In the genomic region with DNA sequence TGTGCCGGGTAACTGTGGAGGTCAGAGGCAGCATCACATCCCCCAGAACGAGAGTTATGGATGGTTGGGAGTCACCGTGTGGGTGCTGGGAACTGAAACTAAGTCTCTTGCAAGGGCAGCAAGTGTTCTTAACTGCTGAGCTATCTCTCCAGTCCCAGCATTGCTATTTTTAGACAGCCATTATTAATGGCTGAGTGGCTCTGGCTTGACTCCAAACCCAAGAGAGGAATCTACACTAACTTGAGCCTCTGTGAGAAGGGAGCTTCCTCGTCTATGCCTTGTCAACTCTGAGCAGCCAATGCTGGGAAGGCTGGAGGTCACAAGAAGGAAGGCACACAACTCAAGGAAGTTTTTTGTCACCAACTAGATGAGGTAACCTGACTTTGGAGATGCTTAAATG, we compare ENCODE assay signal across 11 mouse cellular contexts. TPM values are rescaled to one million over a fixed set of nuclear protein-coding genes. Genes with fewer than 3 reads are reported as not detected.
A peak's percentile ranks its signal among the peaks of the same experiment; 100 is the strongest.
DNase-seq lines count a peak whose midpoint lies in the region; ATAC-seq and TF ChIP-seq lines count a peak whose summit lies in the region.
"Had no signal": no experiment of that assay in that cellular context is flagged by ENCODE, and none has a peak within 500 bp of the region (broad histone marks: within the 10 kb centered on the region; RNA-seq: fewer than 3 reads in every experiment).

No protein-coding gene starts in this region.

- WGBS in midbrain, postnatal 0 days, result 79% methylated on average over 4 of the region's 4 CpGs
- 87% methylated on average over 4 of the region's 4 CpGs for WGBS in midbrain, embryonic 13.5 days
- 51% methylated on average over 4 of the region's 4 CpGs for WGBS in stomach, postnatal 0 days
- 89% methylated on average over 4 of the region's 4 CpGs for WGBS in midbrain, embryonic 10.5 days
- WGBS in limb, embryonic 10.5 days, result 89% methylated on average over 4 of the region's 4 CpGs

- H3K27ac ChIP-seq in midbrain, postnatal 0 days (ENCODE audit: low read depth, low read length), result no peak overlapping the region
- H3K27ac ChIP-seq in midbrain, embryonic 13.5 days, result no peak overlapping the region
- H3K27ac ChIP-seq in stomach, postnatal 0 days (replicated peaks), result no peak overlapping the region
- no peak overlapping the region for H3K27ac ChIP-seq in midbrain, embryonic 10.5 days (replicated peaks)
- H3K27ac ChIP-seq in limb, embryonic 10.5 days, result no peak overlapping the region
- H3K27ac ChIP-seq: embryonic facial prominence, embryonic 13.5 days; hindbrain, embryonic 12.5 days; liver, embryonic 13.5 days had no signal

- no peaks in the 10 kb centered on the region for H3K36me3 ChIP-seq in midbrain, postnatal 0 days (ENCODE audit: insufficient read depth, low read length)
- no peaks in the 10 kb centered on the region for H3K36me3 ChIP-seq in midbrain, embryonic 13.5 days
- H3K36me3 ChIP-seq in stomach, postnatal 0 days (ENCODE audit: control insufficient read depth, insufficient read depth, low read length), result no peaks in the 10 kb centered on the region
- H3K36me3 ChIP-seq in midbrain, embryonic 10.5 days, result no peaks in the 10 kb centered on the region
- H3K36me3 ChIP-seq in limb, embryonic 10.5 days, result no peaks in the 10 kb centered on the region
- H3K36me3 ChIP-seq: embryonic facial prominence, embryonic 13.5 days; hindbrain, embryonic 12.5 days; liver, embryonic 13.5 days had no signal

- TF ChIP-seq EP300 in stomach, postnatal 0 days (optimal IDR thresholded peaks at IDR 0.05), result no peak

- no peak overlapping the region for H3K4me3 ChIP-seq in midbrain, postnatal 0 days (ENCODE audit: low read depth, low read length)
- H3K4me3 ChIP-seq in midbrain, embryonic 13.5 days (replicated peaks), result no peak overlapping the region
- H3K4me3 ChIP-seq in stomach, postnatal 0 days (ENCODE audit: low read depth, low read length), result no peak overlapping the region
- no peak overlapping the region for H3K4me3 ChIP-seq in midbrain, embryonic 10.5 days
- H3K4me3 ChIP-seq in limb, embryonic 10.5 days, result no peak overlapping the region
- H3K4me3 ChIP-seq: embryonic facial prominence, embryonic 13.5 days; hindbrain, embryonic 12.5 days; liver, embryonic 13.5 days had no signal

- H3K27me3 ChIP-seq in midbrain, postnatal 0 days (ENCODE audit: insufficient read depth, low read length), result no peaks in the 10 kb centered on the region
- H3K27me3 ChIP-seq in midbrain, embryonic 13.5 days, result no peaks in the 10 kb centered on the region
- no peaks in the 10 kb centered on the region for H3K27me3 ChIP-seq in stomach, postnatal 0 days (ENCODE audit: control insufficient read depth, insufficient read depth, low read length)
- no peaks in the 10 kb centered on the region for H3K27me3 ChIP-seq in midbrain, embryonic 10.5 days (ENCODE audit: low read depth, poor library complexity, severe bottlenecking)
- no peaks in the 10 kb centered on the region for H3K27me3 ChIP-seq in limb, embryonic 10.5 days (ENCODE audit: low read depth, poor library complexity, severe bottlenecking)
- H3K27me3 ChIP-seq: embryonic facial prominence, embryonic 13.5 days; hindbrain, embryonic 12.5 days; liver, embryonic 13.5 days had no signal

- H3K9me3 ChIP-seq in midbrain, postnatal 0 days (ENCODE audit: low read length), result no peaks in the 10 kb centered on the region
- H3K9me3 ChIP-seq in midbrain, embryonic 13.5 days, result no peaks in the 10 kb centered on the region
- H3K9me3 ChIP-seq in stomach, postnatal 0 days (ENCODE audit: control insufficient read depth, low read length), result no peaks in the 10 kb centered on the region
- no peaks in the 10 kb centered on the region for H3K9me3 ChIP-seq in midbrain, embryonic 10.5 days (replicated peaks)
- H3K9me3 ChIP-seq in limb, embryonic 10.5 days (replicated peaks), result no peaks in the 10 kb centered on the region
- H3K9me3 ChIP-seq: embryonic facial prominence, embryonic 13.5 days; hindbrain, embryonic 12.5 days; liver, embryonic 13.5 days had no signal

- no peak for TF ChIP-seq CTCF in midbrain, postnatal 0 days (IDR thresholded peaks at IDR 0.05)
- TF ChIP-seq CTCF in stomach, postnatal 0 days (IDR thresholded peaks at IDR 0.05; ENCODE audit: low read depth), result no peak

- peak; percentile 40 for DNase-seq in midbrain, postnatal 0 days (ENCODE audit: low spot score)
- DNase-seq in kidney, adult 9 months, result peak; percentile 74
- DNase-seq in stomach, postnatal 0 days (ENCODE audit: low spot score), result no peak
- DNase-seq in midbrain, embryonic 10.5 days (ENCODE audit: low spot score), result no peak
- no peak for DNase-seq in limb, embryonic 10.5 days (ENCODE audit: low spot score)
- DNase-seq: liver, embryonic 13.5 days had no signal

- H3K4me2 ChIP-seq in midbrain, postnatal 0 days (ENCODE audit: low read depth, low read length, poor library complexity, severe bottlenecking), result no peak overlapping the region
- no peak overlapping the region for H3K4me2 ChIP-seq in midbrain, embryonic 13.5 days (replicated peaks)
- H3K4me2 ChIP-seq in stomach, postnatal 0 days (replicated peaks; ENCODE audit: low read depth), result no peak overlapping the region
- H3K4me2 ChIP-seq: embryonic facial prominence, embryonic 13.5 days; hindbrain, embryonic 12.5 days; liver, embryonic 13.5 days had no signal

- H3K4me1 ChIP-seq in midbrain, postnatal 0 days (ENCODE audit: insufficient read depth, low read length), result no peaks in the 10 kb centered on the region
- H3K4me1 ChIP-seq in midbrain, embryonic 13.5 days (replicated peaks), result no peaks in the 10 kb centered on the region
- H3K4me1 ChIP-seq in stomach, postnatal 0 days (replicated peaks; ENCODE audit: control insufficient read depth, insufficient read depth), result no peaks in the 10 kb centered on the region
- no peaks in the 10 kb centered on the region for H3K4me1 ChIP-seq in midbrain, embryonic 10.5 days
- H3K4me1 ChIP-seq in limb, embryonic 10.5 days, result no peaks in the 10 kb centered on the region
- H3K4me1 ChIP-seq: embryonic facial prominence, embryonic 13.5 days; hindbrain, embryonic 12.5 days; liver, embryonic 13.5 days had no signal

- no peak for ATAC-seq in midbrain, postnatal 0 days (ENCODE audit: low FRiP score)
- ATAC-seq in midbrain, embryonic 13.5 days, result no peak
- peak; percentile 45 for ATAC-seq in granulocyte monocyte progenitor cell, adult 5-6 weeks (replicated peaks; ENCODE audit: poor library complexity, severe bottlenecking)
- no peak for ATAC-seq in stomach, postnatal 0 days (ENCODE audit: low FRiP score, low TSS enrichment)

- no peak overlapping the region for H3K9ac ChIP-seq in midbrain, postnatal 0 days (replicated peaks; ENCODE audit: low read length, poor library complexity, severe bottlenecking)
- no peak overlapping the region for H3K9ac ChIP-seq in midbrain, embryonic 13.5 days (replicated peaks)
- H3K9ac ChIP-seq in stomach, postnatal 0 days (ENCODE audit: low read length), result no peak overlapping the region
- H3K9ac ChIP-seq: embryonic facial prominence, embryonic 13.5 days; hindbrain, embryonic 12.5 days; liver, embryonic 13.5 days had no signal

RNA-seq across cellular contexts. Expression of gene Slc15a1, which starts 16.7 kb away (rescaled TPM):
- 0.05 TPM in 1 of 2 replicates, not detected in the other for total RNA-seq in midbrain, postnatal 0 days (2014; rRNA removed)
- 0.06 and 0.12 TPM in 2 replicates for polyA plus RNA-seq in midbrain, postnatal 0 days (2015; fragmentation: Nextera tagmentation; extraction: Ambion mirVana)
- polyA plus RNA-seq in midbrain, embryonic 13.5 days (2015; fragmentation: Nextera tagmentation; extraction: Ambion mirVana), result 0.05 TPM in 1 of 2 replicates, not detected in the other
- 0.52 TPM in 1 of 2 replicates, not detected in the other for total RNA-seq in granulocyte monocyte progenitor cell, adult 5-6 weeks (2014; fragmentation: Nextera tagmentation)
- total RNA-seq in granulocyte monocyte progenitor cell, adult 5-6 weeks (2017), result not detected in 2 replicates
- 12.0 and 12.5 TPM in 2 replicates for polyA plus RNA-seq in stomach, postnatal 0 days (2015; fragmentation: Nextera tagmentation; extraction: Ambion mirVana)
- 0.04 TPM in 1 of 2 replicates, not detected in the other for polyA plus RNA-seq in midbrain, embryonic 10.5 days (2016; fragmentation: Nextera tagmentation; extraction: Ambion mirVana)
- not detected in 2 replicates for polyA plus RNA-seq in limb, embryonic 10.5 days (2016; fragmentation: Nextera tagmentation; extraction: Ambion mirVana)
- polyA plus RNA-seq: liver, embryonic 13.5 days; neural tube, embryonic 11.5 days had no signal

Comparison
In these comparisons a context has a peak if more than half of its experiments do, and no peak if none do; other contexts are left out.
1. DNase-seq: peak in midbrain, postnatal 0 days (single experiment) and kidney, adult 9 months (single experiment); none in stomach, postnatal 0 days (single experiment), midbrain, embryonic 10.5 days (single experiment) and limb, embryonic 10.5 days (single experiment).
2. RNA of gene Slc15a1, which starts 16.7 kb away (polyA plus RNA-seq): 12.0 to 12.5 TPM in stomach, postnatal 0 days; 0.06 to 0.12 TPM in midbrain, postnatal 0 days, 0.05 TPM in midbrain, embryonic 13.5 days, 0.04 TPM in midbrain, embryonic 10.5 days and not detected in limb, embryonic 10.5 days; every median in the first group is over 10 times any median in the second.